Mouse (Mus musculus) embryonic facial prominence, embryonic 13.5 days (tissue): ENCODE data around the gene Pcmt1. TPM values are rescaled to one million over a fixed set of nuclear protein-coding genes. Genes with fewer than 3 reads are reported as not detected.
"Not testable (repeated sequence)": the region's sequence is repeated elsewhere in the genome, so short reads cannot be mapped to it uniquely, and the experiment has no call there.

Experiments used
- ATAC-seq: fragments of 200-750 bp; cut with Nextera tagmentation; 2 replicates; pipeline ENCODE4 v1.8.0; 2017; ENCODE audit warnings: low read depth; ENCODE audit not compliant: insufficient number of reproducible peaks, insufficient read depth, low FRiP score, low TSS enrichment
- H3K27ac ChIP-seq: fragments of 300-500 bp; sonication (generic); 2 replicates; pipeline ENCODE4 v1.5.1; 2015; ENCODE audit warnings: moderate library complexity, mild to moderate bottlenecking, inconsistent platforms
- H3K27me3 ChIP-seq: fragments of 300-500 bp; sonication (generic); 2 replicates; pipeline ENCODE4 v1.6.1; 2015; ENCODE audit warnings: mild to moderate bottlenecking, inconsistent platforms
- H3K36me3 ChIP-seq: fragments of 300-500 bp; sonication (generic); 2 replicates; pipeline ENCODE4 v1.6.1; 2015; ENCODE audit warnings: mild to moderate bottlenecking, inconsistent platforms
- H3K4me1 ChIP-seq: fragments of 300-500 bp; sonication (generic); 2 replicates; pipeline ENCODE4 v1.6.1; 2015; ENCODE audit warnings: inconsistent platforms
- H3K4me2 ChIP-seq: fragments of 300-500 bp; sonication (generic); 2 replicates; pipeline ENCODE4 v1.6.1; 2015; ENCODE audit warnings: moderate library complexity, mild to moderate bottlenecking, inconsistent platforms
- H3K4me3 ChIP-seq: fragments of 300-500 bp; sonication (generic); 2 replicates; pipeline ENCODE4 v1.5.1; 2015; ENCODE audit warnings: mild to moderate bottlenecking, inconsistent platforms
- H3K9ac ChIP-seq: fragments of 300-500 bp; sonication (generic); 2 replicates; pipeline ENCODE4 v1.6.1; 2015; ENCODE audit warnings: mild to moderate bottlenecking, inconsistent platforms
- H3K9me3 ChIP-seq: fragments of 300-500 bp; sonication (generic); 2 replicates; pipeline ENCODE4 v1.6.1; 2016; ENCODE audit warnings: inconsistent platforms
- WGBS: fragments of 180-500 bp; shearing (Covaris S2); methylation state at CpG from one replicate; pipeline ENCODE4 v1.1.7; 2015; ENCODE audit warnings: mixed read lengths; 5-methylcytosine and 5-hydroxymethylcytosine counted together
- polyA plus RNA-seq: library from polyadenylated mRNA; unstranded; fragments of >200 nt; fragmentation: Nextera tagmentation; extraction: Ambion mirVana; gene quantifications from 2 replicates; pipeline ENCODE4 v1.2.1, GENCODE M21; 2015

Gene Pcmt1
- polyA plus RNA-seq, 1 experiment from 2014 or later = 126 TPM

- 78% methylated on average over 16 of the region's 16 CpGs for WGBS
- Histone ChIP-seq H3K27ac (no peak overlapping the region), H3K36me3 (peaks cover 29% of the 10 kb centered on the region), H3K27me3 (no peaks in the 10 kb centered on the region), H3K4me3 (no peak overlapping the region), H3K9ac (no peak overlapping the region), H3K4me1 (no peaks in the 10 kb centered on the region), H3K9me3 (no peaks in the 10 kb centered on the region), H3K4me2 (no peak overlapping the region)
- no peak for ATAC-seq
Observed at GRCm38 (mm10) chr10:7630951-7631720, 49.8 kb downstream of the Pcmt1 start.

DNA sequence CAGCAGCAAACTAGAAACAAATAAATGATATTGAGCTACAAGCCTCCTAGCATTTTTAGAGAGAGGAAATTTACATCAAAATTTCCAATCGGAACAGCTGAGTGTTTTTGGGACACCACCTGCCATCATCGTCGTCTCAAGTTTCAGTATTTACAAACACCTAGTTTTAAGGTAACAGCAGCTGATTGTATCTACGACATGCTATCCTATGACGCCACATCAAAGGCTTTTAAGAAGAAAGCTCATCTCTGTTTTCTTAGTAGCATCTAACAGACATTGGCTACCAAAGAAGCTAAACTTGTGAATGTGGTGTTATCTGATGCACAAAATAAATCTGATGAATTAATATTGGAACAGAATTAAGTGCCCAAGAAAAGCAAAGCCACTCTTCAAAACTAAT is 50.6 kb downstream of the Pcmt1 start:
- Histone ChIP-seq H3K4me1 (no peaks in the 10 kb centered on the region), H3K4me3 (no peak overlapping the region), H3K36me3 (peaks cover 29% of the 10 kb centered on the region), H3K9ac (no peak overlapping the region), H3K4me2 (no peak overlapping the region), H3K27me3 (no peaks in the 10 kb centered on the region), H3K27ac (no peak overlapping the region), H3K9me3 (no peaks in the 10 kb centered on the region)
- ATAC-seq = no peak
- 85% methylated on average over 5 of the region's 5 CpGs for WGBS

DNA sequence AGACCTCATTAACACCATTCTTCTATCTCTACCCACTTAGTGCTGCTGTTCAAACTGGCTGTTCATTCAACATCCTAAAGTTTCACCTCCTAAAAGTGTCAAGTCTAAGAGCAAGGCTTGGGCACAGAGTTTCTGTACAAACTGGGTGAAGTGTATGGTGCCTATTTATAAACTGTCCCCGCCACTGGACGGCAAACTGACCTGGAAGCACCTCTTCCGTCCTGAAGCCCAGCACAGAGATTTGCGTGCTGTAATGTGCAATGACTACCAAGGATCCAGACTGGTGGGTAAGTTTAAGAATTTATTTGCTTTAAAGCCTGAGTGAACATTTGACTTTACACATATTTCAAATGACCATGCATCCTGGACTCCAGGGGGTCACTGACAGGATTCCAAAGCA is 51.8 kb downstream of the Pcmt1 start:
- H3K4me2 ChIP-seq = no peak overlapping the region
- no peaks in the 10 kb centered on the region for H3K27me3 ChIP-seq
- WGBS = 96% methylated on average over 4 of the region's 4 CpGs
- peaks cover 29% of the 10 kb centered on the region for H3K36me3 ChIP-seq
- H3K27ac ChIP-seq = no peak overlapping the region
- ATAC-seq = no peak
- no peak overlapping the region for H3K4me3 ChIP-seq
- H3K9me3 ChIP-seq = no peaks in the 10 kb centered on the region
- H3K4me1 ChIP-seq = no peaks in the 10 kb centered on the region
- no peak overlapping the region for H3K9ac ChIP-seq

GRCm38 (mm10) chr10:7623861-7624518 is 56.9 kb downstream of the Pcmt1 start:
- H3K27ac ChIP-seq = no peak overlapping the region
- H3K9me3 ChIP-seq = no peaks in the 10 kb centered on the region
- H3K4me1 ChIP-seq = no peaks in the 10 kb centered on the region
- no peak overlapping the region for H3K4me2 ChIP-seq
- ATAC-seq = no peak
- H3K4me3 ChIP-seq = no peak overlapping the region
- no peaks in the 10 kb centered on the region for H3K27me3 ChIP-seq
- WGBS = 93% methylated on average over 3 of the region's 3 CpGs
- no peak overlapping the region for H3K9ac ChIP-seq
- peaks cover 5% of the 10 kb centered on the region for H3K36me3 ChIP-seq

- Histone ChIP-seq H3K4me3 (no peak overlapping the region), H3K9me3 (no peaks in the 10 kb centered on the region), H3K36me3 (no peaks in the 10 kb centered on the region), H3K27ac (no peak overlapping the region), H3K9ac (no peak overlapping the region), H3K27me3 (no peaks in the 10 kb centered on the region), H3K4me2 (no peak overlapping the region), H3K4me1 (no peaks in the 10 kb centered on the region)
- WGBS = 93% methylated on average over 3 of the region's 3 CpGs
- no peak for ATAC-seq
Observed at GRCm38 (mm10) chr10:7622378-7622777, 58.6 kb downstream of the Pcmt1 start.

DNA sequence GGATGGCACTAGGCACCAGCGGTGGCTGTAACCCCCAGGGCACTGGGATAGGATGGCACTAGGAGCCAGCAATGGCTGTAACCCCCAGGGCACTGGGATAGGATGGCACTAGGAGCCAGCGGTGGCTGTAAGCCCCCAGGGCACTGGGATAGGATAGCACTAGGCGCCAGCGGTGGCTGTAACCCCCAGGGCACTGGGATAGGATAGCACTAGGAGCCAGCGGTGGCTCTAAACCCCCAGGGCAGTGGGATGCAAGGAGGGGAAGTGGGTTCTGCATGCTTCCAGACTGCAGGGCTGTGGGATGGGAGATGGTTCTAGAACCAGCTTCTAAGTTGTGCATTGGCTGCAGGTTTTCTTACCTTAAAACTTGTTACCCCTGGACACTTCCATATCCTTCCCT is 60.2 kb downstream of the Pcmt1 start:
- ATAC-seq = no peak
- H3K9me3 ChIP-seq = no peaks in the 10 kb centered on the region

DNA sequence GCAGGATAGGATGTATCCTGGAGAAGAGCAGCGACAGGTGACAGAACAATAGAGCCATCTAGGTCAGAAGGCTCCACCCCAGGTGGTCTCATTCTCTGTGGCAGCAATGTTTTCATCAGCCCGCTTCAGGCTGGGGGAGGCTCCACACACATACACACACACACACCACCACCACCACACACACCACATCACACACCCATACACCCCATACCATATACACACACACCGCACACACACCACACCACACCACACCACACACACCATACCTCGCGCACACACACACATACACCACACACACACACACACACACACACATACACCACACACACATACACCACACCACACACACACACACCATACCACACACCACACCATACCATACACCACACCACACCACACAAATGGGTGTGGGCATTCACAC is 61.1 kb downstream of the Pcmt1 start:
- WGBS = 90% methylated on average over 5 of the region's 5 CpGs
- Histone ChIP-seq H3K27ac (no peak overlapping the region), H3K4me2 (no peak overlapping the region), H3K36me3 (0 out of 2 replicates have a peak, but pooled peaks cover under 1% of the 10 kb centered on the region), H3K27me3 (no peaks in the 10 kb centered on the region), H3K9me3 (0 out of 2 replicates have a peak, but pooled peaks cover 2% of the 10 kb centered on the region), H3K9ac (no peak overlapping the region), H3K4me3 (no peak overlapping the region), H3K4me1 (no peaks in the 10 kb centered on the region)
- no peak for ATAC-seq

More for the DNA sequence above, 60.2 kb downstream of the Pcmt1 start:
- Histone ChIP-seq H3K36me3 (no peaks in the 10 kb centered on the region), H3K4me3 (no peak overlapping the region), H3K4me1 (no peaks in the 10 kb centered on the region), H3K4me2 (no peak overlapping the region), H3K27me3 (no peaks in the 10 kb centered on the region), H3K27ac (no peak overlapping the region), H3K9ac (no peak overlapping the region)
- WGBS = 45% methylated on average over 5 of the region's 5 CpGs

- WGBS = 28% methylated on average over 3 of the region's 3 CpGs
- H3K36me3 ChIP-seq, ATAC-seq, H3K27ac ChIP-seq, H3K27me3 ChIP-seq, H3K9ac ChIP-seq, H3K9me3 ChIP-seq, H3K4me2 ChIP-seq, H3K4me3 ChIP-seq, H3K4me1 ChIP-seq: not testable (repeated sequence)
Observed at GRCm38 (mm10) chr10:7617556-7617955, 63.4 kb downstream of the Pcmt1 start.

DNA sequence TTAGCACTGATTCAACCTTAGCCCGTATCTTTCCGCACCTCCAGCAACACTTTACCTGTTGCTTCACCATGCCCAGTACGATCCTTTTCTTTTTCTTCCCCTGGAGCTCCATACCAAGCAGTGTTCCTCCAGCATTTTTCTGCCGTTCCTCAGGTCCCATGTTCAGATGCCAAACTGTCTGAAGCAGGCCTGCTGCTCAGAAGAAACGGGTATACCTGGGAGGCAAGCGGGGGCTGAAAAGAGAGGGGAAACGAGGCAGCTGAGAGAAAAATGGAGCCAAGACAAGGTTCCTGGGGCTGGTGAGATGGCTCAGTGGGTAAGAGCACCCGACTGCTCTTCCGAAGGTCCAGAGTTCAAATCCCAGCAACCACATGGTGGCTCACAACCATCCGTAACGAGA is 63.8 kb downstream of the Pcmt1 start:
- H3K27ac ChIP-seq, H3K4me1 ChIP-seq, H3K4me2 ChIP-seq, H3K27me3 ChIP-seq, ATAC-seq, H3K4me3 ChIP-seq, H3K36me3 ChIP-seq, H3K9ac ChIP-seq, H3K9me3 ChIP-seq: not testable (repeated sequence)
- WGBS = 81% methylated on average over 11 of the region's 11 CpGs

- no peak for ATAC-seq
- Histone ChIP-seq H3K9ac (no peak overlapping the region), H3K4me2 (no peak overlapping the region), H3K9me3 (0 out of 2 replicates have a peak, but pooled peaks cover 5% of the 10 kb centered on the region), H3K4me1 (no peaks in the 10 kb centered on the region), H3K27ac (no peak overlapping the region), H3K4me3 (no peak overlapping the region), H3K36me3 (0 out of 2 replicates have a peak, but pooled peaks cover 3% of the 10 kb centered on the region), H3K27me3 (no peaks in the 10 kb centered on the region)
- 94% methylated on average over 8 of the region's 8 CpGs for WGBS
Observed at GRCm38 (mm10) chr10:7614834-7615233, 66.1 kb downstream of the Pcmt1 start.

DNA sequence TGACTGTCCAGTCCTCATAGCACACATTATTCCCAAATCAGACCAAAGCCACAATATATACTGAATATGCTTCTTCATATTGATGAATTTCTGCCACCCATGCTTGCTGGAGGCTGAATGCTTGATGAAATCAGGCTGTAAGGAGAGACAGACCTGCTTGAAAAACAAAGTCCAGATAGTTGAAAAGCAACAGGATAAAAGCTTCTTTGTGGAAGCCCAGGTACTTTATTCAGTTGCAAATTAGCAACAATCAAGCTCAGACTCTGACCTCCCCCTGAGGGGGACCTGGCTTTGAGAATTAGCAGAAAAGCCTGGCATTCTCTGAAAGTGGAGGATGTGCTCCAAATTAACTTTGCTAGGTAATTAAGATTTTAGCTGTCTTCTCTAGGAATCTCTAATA is 68.7 kb downstream of the Pcmt1 start:
- H3K4me1 ChIP-seq, H3K4me3 ChIP-seq, H3K9me3 ChIP-seq, H3K9ac ChIP-seq, H3K27me3 ChIP-seq, H3K27ac ChIP-seq, H3K36me3 ChIP-seq, ATAC-seq, H3K4me2 ChIP-seq: not testable (repeated sequence)

DNA sequence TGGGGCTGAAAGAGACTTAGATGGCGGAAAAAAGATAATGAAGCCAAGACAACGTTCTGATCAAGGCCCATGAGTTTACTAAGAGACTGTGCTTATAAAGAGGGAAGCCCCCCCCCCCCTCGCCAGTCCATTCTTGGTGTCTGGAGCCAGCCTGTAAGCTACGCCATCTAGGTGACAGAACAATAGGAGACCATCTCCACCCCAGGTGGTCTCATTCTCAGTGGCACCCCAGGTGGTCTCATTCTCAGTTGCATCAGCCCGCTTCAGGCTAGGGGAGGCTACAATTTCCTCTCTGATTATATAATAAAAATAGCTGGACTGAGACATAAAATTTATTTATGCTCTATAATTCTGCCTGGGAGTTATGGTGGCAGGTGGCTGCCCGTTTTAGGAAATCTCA is 69.3 kb downstream of the Pcmt1 start:
- 0 out of 2 replicates have a peak, but pooled peaks cover 3% of the 10 kb centered on the region for H3K36me3 ChIP-seq
- H3K4me3 ChIP-seq = no peak overlapping the region
- H3K4me1 ChIP-seq = no peaks in the 10 kb centered on the region
- WGBS = 63% methylated on average over 6 of the region's 6 CpGs
- H3K27ac ChIP-seq = no peak overlapping the region
- 0 out of 2 replicates have a peak, but pooled peaks cover 5% of the 10 kb centered on the region for H3K9me3 ChIP-seq
- no peak for ATAC-seq
- no peaks in the 10 kb centered on the region for H3K27me3 ChIP-seq
- no peak overlapping the region for H3K4me2 ChIP-seq
- no peak overlapping the region for H3K9ac ChIP-seq
